Mouse (Mus musculus): ENCODE results near the gene Olfr324.

The Olfr324 gene

DNA sequence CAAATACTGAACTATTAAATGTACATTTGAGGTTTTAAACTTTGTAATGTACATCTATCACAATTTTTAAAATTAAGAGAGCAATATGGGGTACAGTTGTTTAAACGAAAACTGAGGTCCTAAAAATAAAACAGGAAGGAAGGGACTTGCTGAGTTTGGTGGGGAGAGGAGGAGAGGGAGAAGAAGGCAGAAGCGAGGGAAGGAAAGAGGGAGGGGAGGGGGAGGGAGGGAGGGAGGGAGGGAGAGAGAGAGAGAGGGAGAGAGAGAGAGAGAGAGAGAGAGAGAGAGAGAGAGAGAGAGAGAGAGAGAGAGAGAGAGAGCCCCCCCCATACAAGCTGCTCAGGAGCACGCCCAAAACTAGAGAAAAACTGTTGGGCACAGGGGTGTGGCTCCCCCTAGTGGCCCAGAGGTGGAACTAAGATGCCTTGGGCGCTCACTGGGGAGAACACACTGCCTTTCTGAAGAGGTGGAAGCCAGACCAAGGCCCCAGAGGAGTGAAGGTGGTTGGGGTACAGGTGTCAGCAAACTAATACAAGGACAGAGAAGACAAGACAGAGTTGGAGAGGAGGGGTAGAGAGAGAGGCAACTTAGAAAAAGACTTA is 41.6 kb downstream of the Olfr324 start:
- peak; percentile 36 for DNase-seq

DNA sequence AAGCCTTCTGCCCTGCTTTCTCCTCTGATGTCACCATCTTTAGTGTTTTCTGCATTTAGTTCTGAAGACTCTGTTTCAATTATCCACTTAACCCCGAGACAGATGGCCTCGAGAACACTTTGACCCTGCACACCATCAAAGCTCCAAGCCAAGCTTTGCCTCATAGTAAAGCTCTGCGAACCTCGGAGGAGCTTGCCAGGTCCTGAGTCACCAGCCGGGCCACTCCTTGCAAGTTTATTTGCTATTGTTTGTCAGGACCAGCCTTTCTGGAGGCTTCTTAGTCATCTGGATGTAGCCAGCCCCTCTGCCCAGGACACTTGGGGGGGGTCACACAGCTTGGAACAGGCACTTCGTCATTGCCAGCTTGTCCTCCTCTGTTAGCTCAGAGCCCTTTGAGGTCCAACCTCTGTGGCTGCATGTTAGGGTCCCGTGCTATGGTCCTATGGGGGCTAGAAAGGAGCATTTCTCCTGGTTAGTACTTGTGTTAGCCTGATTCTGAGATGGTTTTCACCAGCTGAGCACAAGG is 43.3 kb downstream of the Olfr324 start:
- DNase-seq = no peak

DNA sequence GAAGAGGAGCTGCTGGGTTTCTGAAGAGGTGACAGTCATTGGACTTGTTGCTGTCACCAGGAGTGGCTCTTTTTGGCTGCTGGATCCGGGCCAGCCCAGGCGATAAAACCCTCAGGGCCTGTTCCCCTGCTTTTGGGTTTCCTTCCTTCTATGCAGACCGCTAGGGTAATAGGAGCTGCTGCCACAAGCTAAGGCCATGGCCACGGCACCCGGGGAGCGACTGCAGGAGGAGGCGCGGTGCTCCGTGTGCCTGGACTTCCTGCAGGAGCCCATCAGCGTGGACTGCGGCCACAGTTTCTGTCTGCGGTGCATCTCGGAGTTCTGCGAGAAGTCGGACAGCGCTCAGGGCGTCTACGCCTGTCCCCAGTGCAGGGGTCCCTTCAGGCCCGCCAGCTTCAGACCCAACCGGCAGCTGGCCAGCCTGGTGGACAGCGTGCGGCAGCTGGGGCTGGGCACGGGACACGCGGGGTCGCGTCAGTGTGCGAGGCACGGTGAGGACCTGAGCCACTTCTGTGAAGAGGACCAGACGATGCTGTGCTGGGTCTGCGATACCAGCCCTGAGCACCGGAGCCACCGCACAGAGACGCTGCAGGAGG is 45.5 kb downstream of the Olfr324 start, which contains the start of gene Trim58:
Gene Trim58, plus strand, starts transcription at position 194 of the 596 bp plus-strand sequence.
- no peak for DNase-seq

DNA sequence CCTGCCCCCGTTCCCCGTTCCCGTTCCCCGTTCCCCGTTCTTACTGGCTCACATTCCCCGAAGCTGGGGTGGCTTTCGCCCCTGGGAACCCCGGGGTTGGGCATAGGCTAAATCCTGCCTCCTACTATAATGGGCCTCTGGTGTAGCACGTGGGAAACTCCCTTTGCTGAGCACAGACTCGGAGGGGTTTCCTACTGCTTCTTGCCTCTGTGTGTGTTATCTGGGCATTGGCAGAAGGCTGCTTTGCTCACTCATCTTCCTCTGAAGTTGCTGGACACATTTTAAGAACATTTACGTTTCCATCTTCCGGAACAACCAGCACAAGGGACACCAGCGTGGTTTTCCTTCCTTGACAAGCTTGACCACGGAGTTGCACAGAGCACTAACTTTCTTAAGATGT is 46.1 kb downstream of the Olfr324 start:
- no peak for DNase-seq

DNA sequence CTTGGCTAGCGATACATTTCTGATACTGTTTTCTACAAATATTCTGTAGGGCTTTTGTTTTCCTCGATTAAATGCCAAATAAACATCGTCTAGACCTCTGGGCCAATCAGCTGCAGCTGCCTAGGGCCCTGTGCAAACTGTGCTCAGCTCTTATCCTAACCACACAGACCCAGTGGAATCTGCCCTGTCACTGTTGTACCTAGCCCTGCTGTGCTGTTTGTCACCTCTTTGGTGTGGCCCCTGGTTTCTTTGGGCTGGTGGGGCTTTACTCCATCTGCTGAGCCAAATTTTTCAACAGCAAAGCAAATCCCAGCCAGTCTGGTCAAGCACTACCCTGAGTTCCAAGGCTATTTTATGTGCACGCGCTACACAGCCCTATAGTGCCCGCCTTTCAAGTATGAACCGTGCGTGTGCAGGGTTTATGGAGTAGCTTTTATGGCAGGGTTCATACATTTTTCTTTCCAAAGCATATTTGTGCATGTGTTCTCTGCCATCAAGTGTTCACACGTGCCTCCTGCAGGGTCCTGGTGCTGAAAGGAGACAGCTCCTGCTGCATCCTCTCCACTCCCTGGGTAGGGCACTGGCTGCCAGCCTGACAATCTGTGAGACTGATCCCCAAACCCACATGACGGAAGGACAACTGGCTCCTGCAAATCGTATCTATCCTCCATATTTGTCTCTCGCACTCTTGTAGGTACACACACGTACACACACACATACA is 46.9 kb downstream of the Olfr324 start:
- no peak for DNase-seq

DNA sequence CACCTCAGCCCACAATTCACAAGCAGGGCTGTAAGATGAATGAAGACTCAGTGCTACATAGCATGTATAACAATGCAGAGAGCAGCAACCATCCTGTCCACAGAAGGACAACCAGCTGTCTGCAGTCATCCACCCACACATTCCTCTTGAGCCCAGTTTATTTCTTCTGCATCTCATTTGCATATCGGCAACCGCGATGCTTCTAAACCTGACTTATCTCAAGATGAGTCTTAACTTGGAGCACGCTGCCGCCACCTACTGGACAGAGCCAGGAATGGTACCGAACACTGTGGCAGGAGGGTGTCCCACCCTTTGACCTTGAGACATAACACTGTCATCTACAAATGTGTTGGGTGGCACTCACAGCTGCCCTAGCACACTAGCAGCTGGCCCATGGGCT is 48.4 kb downstream of the Olfr324 start:
- DNase-seq = peak; percentile 23
